Mouse (Mus musculus) Muller cell, postnatal 12 days (primary cell): Measurements from ENCODE around the gene Ppm1j.
"Not testable (repeated sequence)": the region's sequence is repeated elsewhere in the genome, so short reads cannot be mapped to it uniquely, and the experiment has no call there.

Experiments
- DNase-seq: peaks from one replicate; pipeline ENCODE4 v3.0.0-alpha.2; 2015; ENCODE audit errors: inconsistent ontology term

Ppm1j gene

DNA sequence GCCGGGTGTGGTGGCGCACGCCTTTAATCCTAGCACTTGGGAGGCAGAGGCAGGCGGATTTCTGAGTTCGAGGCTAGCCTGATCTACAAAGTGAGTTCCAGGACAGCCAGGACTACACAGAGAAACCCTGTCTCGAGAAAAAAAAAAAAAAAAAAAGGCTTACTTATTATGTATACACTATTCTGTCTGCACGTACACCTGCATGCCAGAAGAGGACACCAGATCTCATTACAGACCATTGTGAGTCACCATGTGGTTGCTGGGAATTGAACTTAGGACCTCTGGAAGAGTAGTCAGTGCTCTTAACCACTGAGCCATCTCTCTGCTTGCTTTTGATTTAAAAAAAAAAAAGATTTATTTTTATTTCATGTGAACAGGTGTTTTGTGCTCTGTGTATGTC, 32.4 kb downstream of the Ppm1j start:
- not testable (repeated sequence) for DNase-seq

DNA sequence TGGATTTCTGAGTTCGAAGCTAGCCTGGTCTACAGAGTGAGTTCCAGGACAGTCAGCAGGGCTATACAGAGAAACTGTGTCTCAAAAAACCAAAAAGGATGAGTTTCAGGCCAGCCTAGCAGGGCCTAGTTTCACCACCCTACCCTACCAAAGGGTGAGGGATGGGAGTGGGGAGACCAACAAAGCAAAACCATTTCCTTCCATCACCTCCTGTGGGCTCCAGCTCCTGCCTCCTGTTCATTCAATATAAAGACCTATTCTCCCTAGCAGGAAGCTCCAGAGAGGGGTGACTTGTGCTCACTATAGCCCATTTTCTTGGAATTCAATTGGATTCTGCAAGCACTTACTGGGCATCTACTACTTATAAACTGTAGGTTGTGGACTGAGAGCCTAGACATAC, 33.9 kb downstream of the Ppm1j start:
- no peak for DNase-seq

DNA sequence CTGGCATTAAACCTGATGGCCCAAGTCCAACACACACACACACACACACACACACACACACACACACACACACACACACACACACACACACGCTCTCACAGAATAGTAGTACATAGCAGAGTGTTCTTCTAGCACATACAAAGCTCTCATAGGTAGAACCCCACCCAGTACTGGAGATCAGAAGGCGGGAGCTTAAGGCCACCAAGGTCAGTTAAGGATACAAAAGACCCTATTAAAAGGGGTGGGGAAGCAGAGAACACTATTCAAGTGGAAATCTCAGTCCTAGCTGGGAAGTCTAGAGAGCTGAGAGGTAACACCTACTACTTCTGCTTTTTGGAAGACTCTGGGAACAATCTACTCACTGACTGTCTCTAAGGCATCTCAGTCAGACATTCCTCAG, 34.5 kb downstream of the Ppm1j start:
- DNase-seq: no peak

DNA sequence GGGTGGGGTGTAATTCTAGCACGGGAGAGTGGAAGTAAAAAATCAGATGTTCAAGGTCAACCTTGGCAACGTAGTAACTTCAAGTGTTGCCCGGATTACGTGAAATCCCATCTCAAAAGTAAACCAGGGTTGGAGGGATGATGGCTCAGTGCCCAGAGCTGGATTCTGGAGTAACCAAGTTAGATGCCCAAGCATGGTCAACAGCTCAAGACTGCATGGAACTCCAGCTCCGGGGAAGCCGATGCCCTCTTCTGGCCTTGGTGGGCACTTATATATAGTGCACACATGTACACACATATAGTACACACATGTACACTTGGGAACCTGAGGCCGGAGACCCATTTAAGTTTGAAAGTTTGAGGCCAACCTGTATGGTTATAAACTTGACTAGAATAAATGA, 35.3 kb downstream of the Ppm1j start:
- no peak for DNase-seq

DNA sequence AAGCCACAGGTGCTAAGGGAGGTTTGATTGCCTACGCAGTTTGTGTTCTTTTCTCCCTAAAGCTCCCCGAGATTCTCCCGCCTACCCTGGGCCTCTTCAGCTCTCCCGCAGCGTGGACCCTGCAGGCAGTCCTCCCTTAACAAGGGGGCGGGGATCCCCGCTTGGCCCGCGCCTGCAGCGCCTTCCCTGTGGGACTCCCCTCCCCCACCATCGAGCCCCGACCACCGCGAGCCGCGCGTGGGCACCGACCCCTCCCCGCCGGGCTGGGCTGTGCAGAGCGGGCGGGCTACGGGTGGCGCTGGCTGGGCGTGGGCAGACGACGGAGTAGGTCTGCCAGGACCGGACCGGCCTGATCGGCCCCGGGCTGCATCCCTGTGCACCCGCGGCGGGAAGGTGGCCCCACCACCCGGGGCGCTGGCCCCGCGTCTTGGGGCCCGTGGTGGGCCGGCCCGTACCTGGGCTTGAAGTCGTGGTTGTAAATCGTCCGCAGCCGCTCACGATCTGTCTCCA, 36.7 kb downstream of the Ppm1j start:
- peak; percentile 75 for DNase-seq

DNA sequence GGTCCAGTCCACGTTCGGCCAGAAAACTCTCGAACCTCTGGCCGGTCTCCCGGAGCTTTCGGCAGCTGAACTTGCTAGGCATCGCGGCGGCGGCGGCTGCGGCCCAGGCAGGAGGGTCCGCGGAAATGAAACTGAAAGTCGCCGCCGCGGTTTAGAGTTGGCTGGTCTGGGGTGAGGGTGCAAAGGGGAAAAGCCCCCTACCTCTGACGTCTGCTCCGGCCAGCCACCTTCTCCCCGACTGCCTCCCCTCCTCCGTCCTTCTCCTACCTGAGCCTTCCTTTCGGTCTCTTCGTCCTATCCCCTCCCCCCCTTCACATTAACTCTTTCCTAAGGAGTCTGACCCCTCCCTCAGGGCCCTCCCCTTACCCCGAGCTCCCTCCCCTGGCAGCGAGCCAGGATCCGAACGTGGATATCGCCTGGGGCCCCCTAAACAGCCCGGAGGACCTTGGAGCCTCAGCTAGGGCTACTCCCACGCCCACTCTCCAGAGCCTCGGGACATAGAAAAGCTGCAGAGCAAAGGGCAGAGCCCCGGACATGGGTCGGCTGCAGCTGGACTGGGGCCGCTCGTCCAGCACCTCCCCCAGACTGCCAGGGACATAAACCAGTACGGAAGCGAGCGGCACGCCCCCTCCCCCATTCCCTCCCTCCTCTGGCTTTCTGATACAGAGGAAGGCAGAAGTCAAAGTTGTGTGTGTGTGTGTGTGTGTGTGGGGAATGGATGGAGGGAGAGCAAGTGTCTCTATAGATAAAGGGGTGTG, 37.3 kb downstream of the Ppm1j start, which contains the start of gene Mov10:
Mov10 (minus strand) TSS at position 573 of the 758 bp plus-strand sequence.
- DNase-seq: peak; percentile 85

DNA sequence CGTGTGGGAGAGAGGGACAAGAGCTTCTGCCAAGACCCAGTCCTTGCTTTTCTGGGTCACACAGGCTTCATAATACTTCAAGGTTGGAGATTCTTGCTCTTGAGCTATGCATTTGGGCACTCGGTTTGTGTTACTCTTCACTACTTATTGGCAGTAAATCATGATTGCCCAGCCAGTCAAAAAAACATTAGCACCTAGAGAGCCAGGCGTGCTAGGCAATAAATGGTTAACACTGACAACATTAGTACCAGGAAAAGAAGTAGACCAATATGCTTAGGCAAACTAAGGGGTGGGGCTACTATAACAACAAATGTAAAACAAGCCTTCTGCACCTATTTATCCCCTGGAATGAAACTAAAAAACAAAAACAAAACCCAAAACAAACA, 37.9 kb downstream of the Ppm1j start:
- DNase-seq: no peak

DNA sequence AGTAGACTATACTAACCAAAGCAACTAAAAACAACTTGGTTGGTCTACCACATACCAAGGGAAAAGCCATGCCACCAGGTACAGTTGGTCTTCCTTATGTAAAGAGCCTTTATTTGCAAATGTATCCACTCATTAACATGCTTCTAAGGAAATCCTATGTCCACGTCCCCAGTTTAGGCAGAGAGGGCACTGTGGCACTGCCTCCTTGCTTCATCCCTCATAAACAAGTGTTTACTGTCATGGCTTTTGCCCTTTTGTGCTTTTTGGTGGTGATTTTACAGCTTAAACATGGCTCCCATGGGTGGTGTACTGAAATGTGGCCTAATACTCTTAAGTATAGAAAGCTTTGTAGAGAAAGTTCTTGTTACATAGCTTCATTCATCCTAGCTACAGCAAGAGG, 39.6 kb downstream of the Ppm1j start:
- no peak for DNase-seq

DNA sequence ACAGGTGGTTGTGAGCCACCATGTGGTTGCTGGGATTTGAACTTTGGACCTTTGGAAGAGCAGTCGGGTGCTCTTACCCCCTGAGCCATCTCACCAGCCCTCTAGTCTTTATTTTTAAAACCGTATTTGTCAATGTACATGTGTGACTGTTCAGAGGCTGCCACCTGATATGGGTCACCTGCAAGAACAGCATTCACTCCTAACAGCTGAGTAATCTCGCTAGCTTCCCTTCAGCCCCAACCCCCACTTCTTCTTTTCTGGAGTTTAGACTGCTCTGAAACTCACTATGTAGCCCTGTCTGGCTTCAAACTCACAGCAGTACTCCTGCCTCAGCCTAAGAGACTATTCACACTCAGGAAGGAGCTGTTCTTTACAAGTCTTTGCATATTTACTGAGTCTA, 41.6 kb downstream of the Ppm1j start:
- DNase-seq: no peak
